Mouse (Mus musculus) duodenum, adult 2 months (tissue): ENCODE results near the gene Ttc8. TPM values are rescaled to one million over a fixed set of nuclear protein-coding genes. Genes with fewer than 3 reads are reported as not detected.

Experiments
- polyA plus RNA-seq: library from polyadenylated mRNA; depleted of rRNA; stranded (reverse); fragments of >200 nt; gene quantifications from 2 replicates; pipeline ENCODE4 v1.2.3, GENCODE M21; 2012; ENCODE audit warnings: low replicate concordance; rRNA removed

Ttc8 gene
- polyA plus RNA-seq, result 1.4 and 2.6 TPM in 2 replicates

DNA sequence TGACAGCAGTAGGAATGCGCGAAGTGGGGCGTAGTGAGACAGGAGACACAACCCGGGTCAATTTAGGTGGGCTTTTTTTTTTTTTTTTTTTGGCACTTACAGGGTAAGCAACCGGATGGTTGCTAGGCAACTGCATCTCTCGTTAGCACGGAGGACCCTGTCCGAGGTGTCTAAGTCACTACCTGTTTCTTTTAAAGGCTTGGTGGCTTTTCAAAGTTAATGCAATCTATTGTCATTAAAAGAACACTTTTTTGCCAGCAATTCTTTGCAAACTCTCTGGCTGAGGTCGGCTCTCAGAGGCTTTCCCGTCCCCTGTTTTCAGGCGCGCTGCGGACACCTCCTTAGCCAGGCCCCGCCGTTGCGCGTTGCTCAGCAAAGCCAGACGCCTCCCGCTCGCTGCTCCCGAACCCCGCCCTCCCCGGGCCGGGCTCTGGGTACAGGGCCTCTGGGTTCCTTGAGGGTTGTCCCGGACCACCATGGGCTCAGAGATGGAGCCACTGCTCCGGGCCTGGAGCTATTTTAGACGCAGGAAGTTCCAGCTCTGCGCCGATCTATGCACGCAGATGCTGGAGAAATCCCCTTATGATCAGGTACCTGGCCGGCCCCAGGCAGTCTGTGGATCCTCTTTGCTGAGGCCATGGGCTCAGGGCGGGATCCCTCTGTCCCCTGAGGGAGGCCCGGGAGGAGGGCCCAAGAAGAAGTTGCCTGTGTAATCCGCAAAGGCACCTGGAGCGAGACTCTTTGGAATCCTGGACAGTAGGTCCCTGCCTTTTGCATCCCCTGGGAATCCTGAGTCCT, at the start of gene Ttc8:
TSS of gene Ttc8 (plus strand) at position 381 of the 798 bp plus-strand sequence.

DNA sequence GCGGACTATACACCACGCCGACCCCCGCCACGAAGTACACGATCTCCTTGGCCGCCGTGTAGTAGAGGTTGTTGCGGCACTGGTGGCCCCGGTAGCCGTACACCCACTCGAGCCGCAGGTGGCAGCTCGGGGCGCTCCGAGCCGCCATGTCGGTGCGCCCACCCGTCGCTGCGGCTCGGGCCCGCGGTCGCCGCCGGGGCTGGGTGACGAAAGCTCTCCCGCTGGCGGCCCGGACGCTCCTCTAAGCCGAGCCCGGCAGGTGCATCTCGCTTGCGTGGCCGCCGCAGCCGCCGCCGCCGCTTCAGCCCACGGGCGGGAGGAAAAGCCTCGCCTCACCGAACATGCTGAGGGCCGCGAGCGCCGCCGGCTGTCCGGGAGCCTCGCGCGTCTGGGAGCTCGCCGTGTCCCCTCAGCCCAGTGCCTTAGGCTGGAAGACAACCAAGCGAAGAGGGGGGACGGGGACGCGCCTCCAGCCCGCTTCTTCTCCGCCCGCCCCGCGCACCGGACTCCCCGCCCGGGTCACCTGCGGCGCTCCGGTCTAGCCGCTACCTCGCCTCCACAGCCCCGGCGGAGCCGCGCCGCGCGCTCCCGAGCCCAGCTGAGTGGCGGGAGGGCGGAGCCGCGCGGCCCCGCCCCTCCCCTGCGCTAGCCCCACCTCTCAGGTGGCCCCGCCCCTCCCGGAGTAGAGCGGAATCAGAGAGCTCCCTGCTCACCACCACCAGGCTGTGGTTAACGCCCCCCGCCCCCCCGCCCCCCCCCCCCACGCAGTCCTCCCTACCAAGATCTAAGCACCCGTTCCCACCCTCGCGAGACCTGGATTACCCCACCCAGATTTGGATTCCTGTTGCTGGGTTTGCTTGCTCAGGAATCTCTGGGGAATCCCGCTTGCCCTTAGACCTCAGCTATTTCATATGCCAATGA, 19.2 kb upstream of the Ttc8 start, which contains the start of gene Eml5:
TSS of gene Eml5 (minus strand) at position 604 of the 921 bp plus-strand sequence.

Other genes with a start within 250 kb of the Ttc8 start
- 10.5 and 12.1 TPM in 2 replicates for gene Ptpn21, start 183.2 kb upstream of the Ttc8 start, polyA plus RNA-seq
- 5.9 and 7.3 TPM in 2 replicates for gene Zc3h14, start 173.6 kb upstream of the Ttc8 start, polyA plus RNA-seq
- gene Eml5, start 19.1 kb upstream of the Ttc8 start, polyA plus RNA-seq, result 0.09 and 0.53 TPM in 2 replicates